Mouse (Mus musculus) embryo, embryonic 10.5 days (tissue): ENCODE results near the gene Ugt2b37.
"Not testable (repeated sequence)": the region's sequence is repeated elsewhere in the genome, so short reads cannot be mapped to it uniquely, and the experiment has no call there.

Experiments
- DNase-seq: peaks from one replicate; pipeline ENCODE4 v3.0.0-alpha.2; 2015; ENCODE audit warnings: low spot score

The Ugt2b37 gene

GRCm38 (mm10) chr5:87254676-87255075 is at the start of gene Ugt2b37:
Gene Ugt2b37, minus strand, starts transcription at chr5:87254804.
- DNase-seq = not testable (repeated sequence)

- not testable (repeated sequence) for DNase-seq
These were observed 31.6 kb upstream of the Ugt2b37 start for GRCm38 (mm10) chr5:87286180-87286579.

- not testable (repeated sequence) for DNase-seq
These were observed 21.4 kb upstream of the Ugt2b37 start for GRCm38 (mm10) chr5:87275986-87276385.

- DNase-seq = no peak
These were observed 21.0 kb upstream of the Ugt2b37 start for GRCm38 (mm10) chr5:87275581-87275980.

GRCm38 (mm10) chr5:87255831-87256230 is 1.2 kb upstream of the Ugt2b37 start:
- no peak for DNase-seq

- not testable (repeated sequence) for DNase-seq
These were observed 12.5 kb downstream of the Ugt2b37 start for GRCm38 (mm10) chr5:87242140-87242539.

- DNase-seq = not testable (repeated sequence)
These were observed 58.2 kb downstream of the Ugt2b37 start for GRCm38 (mm10) chr5:87196430-87196829.
